Mouse (Mus musculus) inflammation-experienced regulatory T-cells, adult 6 months (primary cell): ENCODE results near the gene Ddo. TPM values are rescaled to one million over a fixed set of nuclear protein-coding genes. Genes with fewer than 3 reads are reported as not detected.

ENCODE experiments used
- ATAC-seq: one replicate; pipeline ENCODE4 v1.8.0; 2017
- polyA plus RNA-seq, 3 experiments: library from polyadenylated mRNA; unstranded; fragments of 100-300 nt; shearing (Covaris generic); gene quantifications; one replicate each; pipeline ENCODE4 v1.2.1; 2017

The Ddo gene
- polyA plus RNA-seq, 3 experiments from 2014 or later, result not detected

DNA sequence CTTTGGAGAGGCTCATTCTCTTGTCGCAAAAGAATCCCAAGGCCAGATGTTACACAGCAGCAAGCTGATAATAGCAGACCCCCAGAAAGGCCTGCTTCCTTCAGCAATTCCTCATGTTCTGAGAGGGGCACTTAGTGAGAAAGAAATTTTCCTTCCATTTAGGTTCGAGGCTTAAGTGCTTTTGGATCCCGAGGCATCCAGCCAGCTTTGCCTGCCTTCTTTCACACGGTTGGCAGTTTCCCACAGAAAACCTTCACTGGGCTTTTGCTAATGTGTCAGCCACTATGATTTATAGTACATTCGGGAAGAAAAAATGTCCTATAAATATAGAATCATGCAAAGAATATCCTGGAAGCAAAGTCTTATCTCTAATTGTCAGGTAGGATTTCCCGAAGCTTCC, 89.3 kb downstream of the Ddo start:
- ATAC-seq, result no peak

DNA sequence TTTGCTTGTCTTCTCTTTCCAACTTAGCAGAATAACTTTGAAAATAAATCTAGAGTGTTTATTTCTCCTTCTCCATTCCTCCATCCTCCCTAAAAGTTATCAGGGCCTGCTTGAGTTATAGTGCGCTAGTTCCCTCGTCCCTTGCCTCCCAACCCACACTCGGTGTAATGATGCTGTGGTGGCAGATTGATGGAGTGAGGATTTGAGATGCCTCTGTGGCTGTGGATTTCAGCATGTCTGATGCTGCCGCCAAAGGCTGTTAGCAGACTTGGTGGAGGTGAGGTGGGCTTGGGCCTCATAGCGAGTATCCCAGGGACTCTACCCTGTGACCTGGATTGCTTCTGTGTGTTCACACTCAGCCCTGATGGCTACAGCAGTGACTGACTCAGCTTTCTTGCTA, 91.1 kb downstream of the Ddo start:
- ATAC-seq, result no peak

DNA sequence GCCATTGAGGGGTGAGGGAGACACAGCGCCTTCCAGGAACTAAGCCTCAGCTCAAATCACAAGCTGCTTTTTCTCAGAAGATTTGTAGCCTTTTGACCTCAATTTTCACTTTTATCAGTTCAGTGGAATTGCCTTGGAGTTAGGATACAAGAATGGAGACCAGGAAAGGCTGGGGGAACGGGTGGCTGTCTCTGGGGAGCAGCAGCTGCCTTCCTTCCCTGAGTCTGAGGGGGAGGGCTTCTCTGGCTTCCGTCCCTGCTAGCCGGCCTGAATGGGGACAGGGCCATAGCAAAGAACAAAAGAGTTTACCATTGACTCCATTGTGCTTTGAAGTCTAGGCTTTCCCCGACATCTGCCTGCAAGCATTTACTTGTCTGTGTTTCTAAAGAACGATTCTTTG, 94.5 kb downstream of the Ddo start:
- no peak for ATAC-seq

DNA sequence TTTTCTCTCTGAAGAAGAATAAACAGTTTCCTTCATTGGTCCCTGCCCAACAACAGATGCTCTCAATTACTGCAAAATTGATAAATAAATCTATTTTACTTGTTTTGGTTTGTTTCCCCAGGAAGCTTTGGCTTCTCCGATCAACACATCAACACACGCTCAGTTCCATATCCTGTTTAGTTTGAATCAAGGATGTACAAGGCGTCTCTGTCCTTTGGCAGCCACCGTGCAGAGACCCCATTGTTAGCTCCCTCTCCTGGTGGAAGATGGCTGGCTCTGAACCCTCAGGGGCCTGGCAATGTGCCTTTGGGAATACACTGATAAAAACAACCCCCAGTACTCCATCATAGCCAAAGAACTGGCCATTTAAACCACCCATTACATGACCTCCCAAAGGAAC, 95.3 kb downstream of the Ddo start:
- ATAC-seq, result no peak

DNA sequence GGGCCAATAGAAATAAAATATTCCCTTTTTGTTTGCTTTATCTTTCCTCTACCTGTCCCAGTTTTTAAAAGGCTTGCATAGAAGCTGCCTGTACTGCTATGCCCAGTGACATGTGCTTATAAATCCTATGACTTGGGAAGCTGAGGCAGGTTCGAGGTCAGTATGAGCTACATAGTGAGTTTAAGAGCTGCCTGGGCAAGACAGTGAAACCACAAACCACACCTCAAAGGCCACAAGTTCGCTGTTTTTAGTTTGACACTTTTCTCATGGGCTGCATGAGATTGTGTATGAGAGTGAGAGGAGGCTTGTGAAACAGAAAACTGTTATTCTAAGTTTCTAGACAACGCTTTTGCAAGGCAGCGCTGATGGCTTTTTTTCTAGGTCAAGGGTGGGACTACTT, 95.7 kb downstream of the Ddo start:
- no peak for ATAC-seq

DNA sequence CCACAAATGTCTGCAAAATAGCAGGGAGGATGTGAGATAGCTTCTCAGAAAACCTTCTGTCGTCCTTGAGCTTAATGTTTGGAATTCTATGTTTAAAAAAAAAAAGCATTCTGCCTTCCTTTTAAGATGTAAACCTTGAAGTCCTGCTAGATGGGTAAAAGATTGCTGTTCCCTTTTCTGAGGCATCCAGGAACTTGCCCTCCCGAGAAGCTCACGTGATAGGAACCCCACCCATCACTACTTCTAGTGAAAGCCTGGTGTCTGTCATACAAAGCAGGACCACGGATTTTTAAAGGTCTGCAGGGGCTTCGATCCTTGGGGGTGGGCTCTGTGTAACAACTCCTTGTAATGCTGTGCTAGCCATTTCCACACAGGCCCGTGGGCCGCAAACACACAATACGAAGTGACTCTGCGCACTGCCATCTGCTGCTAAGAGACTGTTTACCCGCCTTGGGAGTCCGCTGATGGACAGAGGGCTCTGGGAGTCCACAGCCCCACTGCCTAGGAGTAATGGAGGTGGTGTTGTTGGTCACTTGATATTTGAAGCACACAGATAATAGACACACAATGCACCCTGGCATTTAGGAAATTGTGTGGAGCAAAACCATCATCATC, 96.6 kb downstream of the Ddo start:
- ATAC-seq, result no peak

DNA sequence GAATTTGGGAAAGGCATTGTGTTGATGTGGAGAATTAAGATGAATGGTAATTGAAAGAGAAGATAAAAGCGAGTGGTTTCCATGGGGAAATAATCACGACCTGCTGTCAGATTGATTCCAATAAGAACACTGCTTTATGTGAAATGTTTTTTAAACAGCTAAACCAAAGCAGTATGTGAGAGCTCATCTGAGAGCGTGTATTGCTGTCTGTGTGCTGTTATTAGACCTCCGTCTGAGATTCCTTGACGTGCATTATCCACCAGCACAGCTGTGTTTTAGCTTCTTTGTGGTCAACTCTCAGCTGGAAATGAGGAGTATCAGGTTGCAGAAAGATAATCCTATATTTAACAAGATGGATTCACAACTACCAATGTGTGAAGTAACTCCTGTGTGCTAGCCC, 97.2 kb downstream of the Ddo start:
- no peak for ATAC-seq

DNA sequence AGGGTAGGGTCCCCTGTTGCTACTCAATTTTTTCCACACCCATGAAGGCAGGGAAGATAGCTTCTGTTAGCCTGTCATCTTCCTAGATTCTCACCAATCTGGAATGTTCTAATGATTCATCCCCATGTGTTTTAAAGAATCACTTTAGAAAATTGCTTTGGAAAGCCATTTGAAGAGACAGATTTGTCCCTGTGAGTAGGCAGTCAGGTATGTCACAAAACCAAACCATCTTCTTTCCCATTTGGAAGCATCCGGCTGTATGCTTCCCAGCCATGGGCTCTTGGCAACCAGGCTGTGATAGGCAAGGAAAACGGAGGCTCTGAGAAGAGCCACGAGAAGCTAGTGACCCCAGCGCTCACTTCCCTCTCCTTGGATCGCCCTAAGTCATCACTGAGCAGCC, 100.4 kb downstream of the Ddo start:
- no peak for ATAC-seq

Other genes starting within 250 kb of the Ddo start
- not detected for gene Slc22a16, start 59.7 kb upstream of the Ddo start, polyA plus RNA-seq
- not detected for gene Mettl24, start 53.3 kb downstream of the Ddo start, polyA plus RNA-seq